Mouse (Mus musculus) liver, embryonic 14 days (tissue): ENCODE measurements around the gene Gm20388. TPM values are rescaled to one million over a fixed set of nuclear protein-coding genes. Genes with fewer than 3 reads are reported as not detected.

Source experiments
- polyA plus RNA-seq: library from polyadenylated mRNA; depleted of rRNA; stranded (reverse); fragments of >200 nt; gene quantifications from 2 replicates; pipeline ENCODE4 v1.2.3, GENCODE M21; 2012

Gm20388 gene
- polyA plus RNA-seq, 1 experiment, result 8.4 TPM

DNA sequence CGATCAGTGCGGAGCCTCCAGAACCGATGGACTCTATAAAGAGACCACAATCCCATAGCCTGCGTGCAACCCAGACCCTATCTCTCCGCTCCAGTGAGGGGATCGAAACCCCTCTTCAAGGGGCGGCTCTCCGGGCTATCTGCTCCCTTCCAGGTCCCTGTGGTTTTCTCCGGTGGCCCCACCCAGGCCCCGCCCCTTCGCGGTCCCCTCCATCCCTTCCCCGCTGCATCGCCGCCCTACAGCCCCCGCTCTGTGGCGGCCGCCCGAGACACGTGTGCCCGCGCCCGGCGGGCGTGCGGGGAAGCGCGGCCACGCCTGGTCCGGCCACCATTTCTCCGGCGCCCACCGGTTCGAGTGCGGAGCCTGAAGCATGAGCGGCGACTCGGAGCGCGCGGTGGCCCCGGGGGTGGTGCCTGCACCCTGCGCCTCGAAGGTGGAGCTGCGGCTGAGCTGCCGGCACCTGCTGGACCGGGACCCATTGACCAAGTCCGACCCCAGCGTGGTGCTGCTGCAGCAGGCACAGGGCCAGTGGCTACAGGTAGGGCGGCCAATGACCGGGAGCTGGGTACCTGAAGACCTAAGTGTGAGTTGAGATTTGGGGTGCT is 3206.6 kb downstream of the Gm20388 start, which contains the start of gene Cpne7:
Gene Cpne7, plus strand, starts transcription at position 248 of the 605 bp plus-strand sequence.

GRCm38 (mm10) chr8:123157888-123158465 is 3247.3 kb downstream of the Gm20388 start, which contains the start of gene Sult5a1:
TSS of gene Sult5a1 (minus strand) at chr8:123158315.

DNA sequence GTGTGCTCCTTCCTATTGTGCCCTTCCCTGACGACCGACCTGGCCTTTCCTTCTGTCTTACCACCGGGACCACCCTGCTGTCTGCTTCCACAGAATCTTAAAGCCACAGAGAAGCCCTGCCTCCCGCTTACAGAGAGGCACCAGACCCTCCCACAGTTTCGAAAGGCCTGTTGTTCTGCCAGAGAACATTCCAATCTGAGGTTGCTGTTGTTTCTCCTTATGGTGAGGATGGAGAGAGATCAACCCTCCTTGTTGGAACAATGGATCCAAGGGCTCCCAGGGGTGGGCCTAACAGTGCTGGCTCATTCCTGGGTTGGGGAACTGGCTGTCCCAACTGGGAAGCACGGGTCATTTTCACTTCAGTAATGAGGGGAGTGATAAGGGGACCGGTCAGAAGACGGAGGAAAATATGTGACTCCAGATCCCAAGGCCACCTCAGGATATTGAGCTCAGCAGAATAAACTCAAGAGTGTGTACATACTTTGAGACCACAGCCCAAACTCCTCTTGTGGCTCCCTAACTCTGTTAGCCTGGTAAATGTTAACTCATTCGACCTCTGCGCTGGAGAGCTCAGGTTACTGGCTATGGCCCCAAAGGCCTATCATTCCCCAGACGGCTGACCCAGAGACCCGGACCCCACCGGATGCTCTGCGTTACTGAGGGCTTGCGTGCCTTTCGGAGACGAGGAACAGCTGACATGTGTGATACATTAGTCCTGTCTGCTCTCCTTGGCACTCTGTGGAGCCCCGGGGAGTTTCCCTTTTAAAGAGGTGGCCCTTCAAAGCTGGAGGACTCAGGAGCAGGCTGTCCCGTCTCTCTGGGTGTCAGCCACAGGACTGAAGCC is 3275.1 kb downstream of the Gm20388 start, which contains the start of gene Dpep1:
Gene Dpep1, plus strand, starts transcription at position 677 of the 844 bp plus-strand sequence.

DNA sequence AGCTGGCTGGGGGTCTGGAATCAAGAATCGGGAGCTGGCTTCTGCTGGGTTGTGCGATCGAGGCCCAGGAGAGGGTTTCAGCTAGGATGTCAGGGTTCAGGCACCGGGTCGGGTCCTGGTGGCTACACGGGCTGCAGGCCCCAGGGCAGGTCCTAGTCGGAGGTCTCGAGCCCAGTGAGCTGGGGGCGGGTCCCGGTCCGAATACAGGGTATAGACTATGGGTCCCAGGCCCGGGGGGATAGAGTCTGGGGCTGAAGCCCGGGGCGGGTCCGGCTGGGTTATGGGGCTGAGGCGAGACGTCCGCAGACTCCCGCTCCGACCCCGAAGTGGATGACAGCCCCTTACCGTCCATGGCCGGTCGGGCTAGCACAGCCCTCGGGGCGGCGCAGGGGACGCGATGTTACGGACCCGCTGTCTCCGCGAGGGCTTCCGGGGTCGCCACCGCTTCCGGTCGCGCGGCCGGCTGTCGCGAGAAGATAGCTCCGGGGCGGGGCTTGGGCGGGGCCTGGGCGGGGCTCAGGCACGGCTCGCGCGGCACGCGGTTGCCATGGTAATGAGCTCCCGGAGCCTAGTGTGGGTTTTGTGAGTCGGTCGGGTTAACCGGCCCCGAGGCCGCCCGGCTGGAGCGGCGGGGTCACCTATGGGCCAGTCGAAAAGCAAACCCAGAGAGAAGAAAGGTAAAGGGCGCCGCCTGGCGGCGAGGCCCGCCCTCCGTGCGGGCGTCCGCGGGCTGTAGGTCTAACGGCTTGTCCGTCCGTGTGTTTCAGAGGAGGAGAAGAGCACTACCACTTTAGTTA is 3301.9 kb downstream of the Gm20388 start, which contains the start of the genes Chmp1a and Spata33:
Gene Chmp1a, minus strand, starts transcription at position 443 of the 797 bp plus-strand sequence.
Gene Spata33, plus strand, starts transcription at position 512 of the 797 bp plus-strand sequence.

GRCm38 (mm10) chr8:123224278-123225266 is 3313.9 kb downstream of the Gm20388 start, which contains the start of gene Cdk10:
TSS of gene Cdk10 (plus strand) at chr8:123224842.

GRCm38 (mm10) chr8:123235520-123236497 is 3325.2 kb downstream of the Gm20388 start, which contains the start of gene Spata2l:
TSS of gene Spata2l (minus strand) at chr8:123236233.

DNA sequence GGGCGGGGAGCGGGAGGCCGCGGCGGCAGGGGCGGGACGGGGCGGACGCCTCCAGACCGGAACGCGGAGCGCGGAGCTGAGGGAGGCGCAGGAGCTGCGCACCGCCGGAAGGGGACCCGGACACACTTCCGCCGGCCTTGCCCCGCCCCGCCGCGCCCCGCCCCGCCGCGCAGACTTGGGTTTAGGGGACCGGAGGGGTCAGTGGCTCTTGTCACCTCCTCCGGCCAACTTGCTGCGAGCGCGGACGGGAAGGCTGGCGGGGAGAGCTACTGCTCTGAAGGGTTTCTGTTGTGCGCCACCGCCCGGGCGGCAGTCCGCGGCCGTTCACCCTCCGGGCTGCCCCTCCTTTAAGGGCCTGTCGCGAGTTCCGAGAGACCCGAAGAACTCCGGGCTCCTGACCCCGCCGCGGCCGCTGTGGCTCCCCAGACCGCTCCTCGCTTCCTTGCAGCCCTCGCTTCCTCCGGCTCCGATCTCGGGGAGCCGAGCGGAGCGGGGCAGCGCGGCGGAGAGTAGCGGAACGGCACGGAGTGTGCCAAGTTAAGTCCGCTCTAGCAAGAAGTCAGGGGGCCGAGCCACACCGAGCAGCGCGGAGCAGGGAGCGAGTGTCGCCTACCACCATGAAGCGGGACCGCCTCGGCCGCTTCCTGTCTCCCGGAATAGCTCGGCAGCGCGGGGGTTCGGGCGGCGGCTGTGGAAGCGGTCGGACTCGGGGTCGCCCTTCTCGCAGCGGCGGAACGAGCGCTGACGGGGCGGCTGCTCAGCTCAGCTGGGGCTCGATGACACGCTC is 3343.7 kb downstream of the Gm20388 start, which contains the start of the genes Zfp276 and Vps9d1:
Gene Zfp276, plus strand, starts transcription at position 97 of the 787 bp plus-strand sequence.
Gene Vps9d1, minus strand, starts transcription at position 250 of the 787 bp plus-strand sequence.

GRCm38 (mm10) chr8:123318467-123318911 is 3407.8 kb downstream of the Gm20388 start, which contains the start of gene Fanca:
TSS of gene Fanca (minus strand) at chr8:123318576.

DNA sequence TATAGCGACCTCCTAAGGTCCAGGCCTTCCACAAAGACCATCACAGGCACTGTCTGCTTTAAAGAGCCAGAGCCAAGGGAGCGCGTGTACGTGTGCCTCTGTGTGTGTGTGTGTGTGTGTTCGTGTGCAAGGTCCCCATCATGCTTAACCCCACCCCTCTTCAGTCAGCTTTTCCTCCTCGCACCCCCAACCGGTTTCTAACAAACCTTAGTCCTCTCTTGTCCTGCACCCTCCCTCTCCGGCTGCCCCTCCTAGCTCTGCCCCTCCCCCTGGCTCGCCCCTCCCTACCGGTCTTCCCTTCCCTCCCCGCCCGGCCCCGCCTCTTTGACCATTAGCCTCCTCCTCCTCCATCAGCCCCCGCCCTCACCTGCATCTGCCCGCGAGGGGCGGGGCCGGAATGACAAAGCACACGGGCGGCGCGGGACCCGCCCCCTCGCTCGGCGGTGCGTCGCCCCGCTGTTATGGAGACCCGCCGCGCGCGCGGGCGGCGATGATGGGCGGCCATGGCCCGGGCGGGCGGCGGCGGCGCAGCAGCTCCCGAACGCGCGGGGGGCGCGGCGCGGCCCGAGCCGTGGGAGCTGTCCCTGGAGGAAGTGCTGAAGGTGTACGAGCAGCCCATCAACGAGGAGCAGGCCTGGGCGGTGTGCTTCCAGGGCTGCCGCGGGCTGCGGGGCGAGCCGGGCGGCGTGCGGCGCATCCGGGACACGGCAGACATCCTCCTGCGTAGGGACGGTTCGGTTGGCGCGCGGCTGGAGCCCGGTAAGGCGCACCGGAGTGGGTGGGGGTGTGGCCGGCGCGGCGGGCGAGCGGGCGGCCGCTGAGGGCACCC is 3421.8 kb downstream of the Gm20388 start, which contains the start of gene Spire2:
Gene Spire2, plus strand, starts transcription at position 452 of the 829 bp plus-strand sequence.

GRCm38 (mm10) chr8:123373403-123374238 is 3463.0 kb downstream of the Gm20388 start, which contains the start of gene Tcf25:
TSS of gene Tcf25 (plus strand) at chr8:123373753.

DNA sequence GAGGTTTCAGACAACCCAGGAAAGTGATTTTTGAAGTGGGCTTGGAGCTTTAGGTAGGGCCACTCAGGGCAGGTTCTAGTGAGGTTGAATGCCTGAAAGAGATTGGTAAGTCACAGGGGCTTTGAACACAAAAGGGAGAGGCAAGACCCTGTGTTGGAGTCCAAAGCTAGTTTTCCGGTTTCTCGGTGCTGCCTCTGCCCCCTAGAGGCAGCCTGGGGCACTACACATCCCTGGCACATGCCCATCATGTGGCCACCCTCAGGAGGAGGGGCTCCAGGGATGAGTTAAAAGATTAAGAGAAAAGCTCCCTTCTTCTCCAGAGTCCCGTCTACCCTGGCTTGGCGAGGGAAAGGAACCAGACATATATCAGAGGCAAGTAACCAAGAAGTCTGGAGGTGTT is 3496.1 kb downstream of the Gm20388 start, which contains the start of gene Mc1r:
Gene Mc1r, plus strand, starts transcription at position 322 of the 400 bp plus-strand sequence.

DNA sequence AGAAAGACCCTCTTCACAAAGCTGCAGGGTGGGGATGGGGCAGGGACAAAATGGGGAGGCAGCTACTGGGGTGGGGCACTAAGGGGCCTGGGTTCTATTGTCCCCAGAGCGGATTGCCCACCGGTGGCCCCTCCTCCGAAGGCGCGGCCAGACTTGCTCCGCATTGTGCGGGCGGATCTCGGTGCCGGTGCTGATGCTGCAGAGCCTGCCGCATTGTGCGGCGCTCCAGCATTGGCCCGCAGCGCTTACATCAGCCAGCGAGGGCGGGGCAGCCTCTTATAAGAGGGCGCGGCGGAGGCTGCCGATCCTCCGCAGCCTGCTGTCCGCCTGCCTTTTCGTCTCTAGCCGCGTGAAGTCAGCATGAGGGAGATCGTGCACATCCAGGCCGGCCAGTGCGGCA is 3500.6 kb downstream of the Gm20388 start, which contains the start of gene Tubb3:
Gene Tubb3, plus strand, starts transcription at position 179 of the 400 bp plus-strand sequence.

DNA sequence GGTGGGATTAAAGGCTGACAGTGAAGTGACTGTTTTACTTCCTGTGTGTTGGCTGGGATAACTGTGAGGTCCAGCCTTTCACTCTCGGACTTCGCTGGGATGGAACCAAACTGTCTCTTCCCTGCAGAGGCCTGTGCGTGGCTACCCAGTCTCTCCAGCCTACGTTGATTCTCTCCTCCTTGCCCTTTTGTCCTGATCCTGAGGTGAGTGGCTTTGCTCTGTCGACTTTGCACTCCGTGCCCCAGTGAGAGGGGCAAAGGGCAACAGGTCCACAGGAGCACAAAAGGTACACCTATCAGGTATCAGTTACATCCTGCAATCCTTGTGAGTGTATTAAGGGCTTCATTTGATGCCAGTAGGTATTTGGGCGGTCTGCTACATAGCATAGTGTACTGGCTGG is 3512.8 kb downstream of the Gm20388 start, which contains the start of gene Def8:
Gene Def8, plus strand, starts transcription at position 87 of the 400 bp plus-strand sequence.

DNA sequence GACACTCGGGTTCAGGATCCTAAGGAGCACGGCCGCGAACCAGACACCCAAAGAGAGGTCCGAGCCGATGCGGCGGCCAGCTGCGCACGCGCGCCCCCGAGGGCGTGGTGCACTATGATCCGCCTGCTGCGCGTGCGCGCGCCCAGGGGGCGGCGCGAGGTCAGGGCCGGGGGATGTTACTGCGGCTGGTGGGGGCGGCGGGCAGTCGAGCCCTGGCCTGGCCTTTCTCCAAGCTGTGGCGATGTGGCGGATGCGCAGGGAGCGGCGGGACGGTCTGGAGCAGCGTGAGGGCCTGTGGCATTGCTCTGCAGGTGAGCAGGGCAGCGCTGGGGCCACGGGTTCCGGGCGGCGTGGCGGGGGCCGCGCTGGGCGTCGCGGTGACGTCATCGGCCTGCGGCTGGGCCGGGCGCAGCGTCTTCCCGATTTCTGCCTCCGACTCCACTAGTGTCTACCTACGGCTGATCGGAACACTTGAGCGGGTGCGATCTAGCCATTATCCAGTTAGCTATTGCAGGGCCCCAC is 3567.2 kb downstream of the Gm20388 start, which contains the start of gene Afg3l1:
Gene Afg3l1, plus strand, starts transcription at position 167 of the 522 bp plus-strand sequence.

DNA sequence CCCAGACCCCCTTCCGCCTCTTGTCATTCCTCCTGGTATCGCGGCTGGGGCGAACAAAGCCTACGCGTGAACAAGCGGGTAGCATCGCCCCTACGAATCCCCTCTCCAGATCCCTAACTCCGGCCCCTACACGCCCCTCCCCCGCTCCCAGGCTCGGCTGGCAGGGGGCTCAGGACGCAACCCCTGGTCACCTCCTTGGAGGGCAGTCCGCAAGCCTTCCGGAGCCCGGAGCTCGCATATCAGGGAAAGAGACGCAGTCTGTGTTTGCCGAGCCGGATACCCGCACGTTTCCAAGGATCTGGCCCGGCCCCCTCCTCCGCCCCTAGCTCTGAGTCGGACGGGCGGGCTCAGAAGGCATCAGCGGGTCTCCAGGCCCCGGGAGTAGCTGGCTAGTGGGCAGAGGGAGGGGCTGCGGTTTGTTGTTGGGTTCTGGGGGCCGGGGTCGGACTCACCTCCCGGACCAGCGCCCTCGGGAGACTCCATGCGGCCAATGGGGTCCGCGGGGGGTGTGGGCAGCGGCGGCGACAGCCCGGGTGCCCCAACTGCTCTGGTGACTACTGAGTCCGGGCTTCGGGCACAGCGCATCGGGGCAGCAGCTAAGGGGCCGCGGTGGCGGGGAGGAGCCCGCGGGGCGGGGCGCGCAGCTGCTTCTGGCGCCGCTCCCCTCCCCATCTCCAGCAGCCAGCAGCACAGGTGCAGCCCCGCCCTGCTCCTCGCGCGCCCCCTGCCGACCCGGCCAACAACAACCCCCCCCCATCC is 3604.3 kb downstream of the Gm20388 start, which contains the start of gene Dbndd1:
Gene Dbndd1, minus strand, starts transcription at position 683 of the 759 bp plus-strand sequence.

